Mouse (Mus musculus) spleen, adult 2 months (tissue): ENCODE data around the gene Lcmt1.

Source experiments
- CTCF ChIP-seq: fragments of 200-500 bp; IDR thresholded peaks from 2 replicates; pipeline ENCODE4 v1.5.1; 2011; ENCODE audit warnings: mild to moderate bottlenecking, inconsistent platforms; ENCODE audit not compliant: insufficient read depth, insufficient read length, insufficient replicate concordance; ENCODE audit errors: extremely low read depth
- POLR2A ChIP-seq: fragments of 200-500 bp; IDR thresholded peaks from 2 replicates; pipeline ENCODE4 v1.6.1; 2011; ENCODE audit warnings: low read depth, low read length, inconsistent platforms

DNA sequence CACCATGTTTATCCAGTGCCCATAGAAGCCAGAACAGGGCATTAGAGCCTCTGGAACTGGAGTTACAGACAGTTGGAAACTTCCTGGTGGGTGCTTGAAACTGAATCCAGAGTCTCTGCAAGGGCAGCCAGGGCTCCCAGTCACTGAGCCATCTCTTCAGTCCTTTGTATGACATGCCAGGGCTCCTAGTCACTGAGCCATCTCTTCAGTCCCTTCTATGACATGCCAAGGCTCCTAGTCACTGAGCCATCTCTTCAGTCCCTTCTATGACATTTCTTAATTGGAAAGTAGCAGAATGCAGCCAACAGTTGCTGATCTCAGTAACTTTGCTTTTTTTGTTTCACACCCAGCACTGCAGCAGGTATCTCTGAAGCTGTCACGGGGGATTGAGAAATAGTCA is 72.5 kb downstream of the Lcmt1 start:
- TF ChIP-seq CTCF, result no peak
- TF ChIP-seq POLR2A, result no peak
